Mouse (Mus musculus) lung, embryonic 15.5 days (tissue): ENCODE measurements around the gene Arl15. TPM values are rescaled to one million over a fixed set of nuclear protein-coding genes. Genes with fewer than 3 reads are reported as not detected.

Source experiments
- ATAC-seq: fragments of 200-750 bp; cut with Nextera tagmentation; 2 replicates; pipeline ENCODE4 v1.8.0; 2017; ENCODE audit warnings: moderate number of reproducible peaks, borderline replicate concordance; ENCODE audit not compliant: low FRiP score, low TSS enrichment; ENCODE audit errors: extremely low read depth
- H3K27ac ChIP-seq: fragments of 300-500 bp; sonication (generic); 2 replicates; pipeline ENCODE4 v1.5.1; 2015; ENCODE audit warnings: moderate library complexity, mild to moderate bottlenecking, inconsistent platforms
- H3K27me3 ChIP-seq: fragments of 300-500 bp; sonication (generic); 2 replicates; pipeline ENCODE4 v1.6.1; 2015; ENCODE audit warnings: inconsistent platforms
- H3K36me3 ChIP-seq: fragments of 300-500 bp; sonication (generic); 2 replicates; pipeline ENCODE4 v1.6.1; 2015; ENCODE audit warnings: inconsistent platforms
- H3K4me1 ChIP-seq: fragments of 300-500 bp; sonication (generic); 2 replicates; pipeline ENCODE4 v1.6.1; 2015; ENCODE audit warnings: inconsistent platforms
- H3K4me2 ChIP-seq: fragments of 300-500 bp; sonication (generic); 2 replicates; pipeline ENCODE4 v1.6.1; 2015; ENCODE audit warnings: inconsistent platforms, mild to moderate bottlenecking, moderate library complexity
- H3K4me3 ChIP-seq: fragments of 300-500 bp; sonication (generic); 2 replicates; pipeline ENCODE4 v1.5.1; 2015; ENCODE audit warnings: mild to moderate bottlenecking, inconsistent platforms
- H3K9ac ChIP-seq: fragments of 300-500 bp; sonication (generic); 2 replicates; pipeline ENCODE4 v1.6.1; 2015; ENCODE audit warnings: inconsistent platforms
- H3K9me3 ChIP-seq: fragments of 300-500 bp; sonication (generic); 2 replicates; pipeline ENCODE4 v1.6.1; 2016; ENCODE audit warnings: inconsistent platforms
- WGBS: fragments of 180-500 bp; shearing (Covaris S2); methylation state at CpG from one replicate; pipeline ENCODE4 v1.1.7; 2015; 5-methylcytosine and 5-hydroxymethylcytosine counted together
- polyA plus RNA-seq: library from polyadenylated mRNA; unstranded; fragments of >200 nt; fragmentation: Nextera tagmentation; extraction: Ambion mirVana; gene quantifications from 2 replicates; pipeline ENCODE4 v1.2.1, GENCODE M21; 2015

The Arl15 gene
- polyA plus RNA-seq, result 8.2 and 10.6 TPM in 2 replicates

GRCm38 (mm10) chr13:113794039-113794704 lies at the start of gene Arl15:
TSS of gene Arl15 (plus strand) at chr13:113794505.
- Histone ChIP-seq H3K4me1 (peaks cover 13% of the 10 kb centered on the region), H3K4me3 (peak within 1 kb of the TSS; percentile 64), H3K9me3 (no peaks in the 10 kb centered on the region), H3K4me2 (peak within 1 kb of the TSS; percentile 74), H3K27ac (peak within 1 kb of the TSS; percentile 92), H3K9ac (peak within 1 kb of the TSS; percentile 74), H3K27me3 (no peaks in the 10 kb centered on the region), H3K36me3 (no peaks in the 10 kb centered on the region)
- under 1% methylated on average over 49 of the region's 49 CpGs for WGBS
- peak; percentile 98 for ATAC-seq

GRCm38 (mm10) chr13:113745301-113745700 lies 49.0 kb upstream of the Arl15 start:
- Histone ChIP-seq H3K4me3 (no peak overlapping the region), H3K36me3 (no peaks in the 10 kb centered on the region), H3K27me3 (no peaks in the 10 kb centered on the region), H3K27ac (no peak overlapping the region), H3K9ac (no peak overlapping the region), H3K4me1 (no peaks in the 10 kb centered on the region), H3K4me2 (no peak overlapping the region), H3K9me3 (no peaks in the 10 kb centered on the region)
- no peak for ATAC-seq
- 41% methylated on average over 2 of the region's 2 CpGs for WGBS

- H3K27me3 ChIP-seq, result no peaks in the 10 kb centered on the region
- H3K9ac ChIP-seq, result no peak overlapping the region
- H3K9me3 ChIP-seq, result no peaks in the 10 kb centered on the region
- no peak overlapping the region for H3K4me2 ChIP-seq
- no peaks in the 10 kb centered on the region for H3K4me1 ChIP-seq
- 70% methylated on average over 5 of the region's 5 CpGs for WGBS
- H3K36me3 ChIP-seq, result no peaks in the 10 kb centered on the region
- no peak for ATAC-seq
- no peak overlapping the region for H3K4me3 ChIP-seq
- H3K27ac ChIP-seq, result no peak overlapping the region
Observed at GRCm38 (mm10) chr13:113750766-113751165, 43.5 kb upstream of the Arl15 start.

GRCm38 (mm10) chr13:113754731-113755689 lies 39.3 kb upstream of the Arl15 start:
- Histone ChIP-seq H3K4me3 (no peak overlapping the region), H3K9me3 (no peaks in the 10 kb centered on the region), H3K4me1 (no peaks in the 10 kb centered on the region), H3K36me3 (no peaks in the 10 kb centered on the region), H3K27me3 (no peaks in the 10 kb centered on the region), H3K27ac (no peak overlapping the region), H3K9ac (no peak overlapping the region), H3K4me2 (no peak overlapping the region)
- ATAC-seq, result no peak
- WGBS, result 49% methylated on average over 9 of the region's 9 CpGs

GRCm38 (mm10) chr13:113755779-113756178 lies 38.5 kb upstream of the Arl15 start:
- Histone ChIP-seq H3K36me3 (no peaks in the 10 kb centered on the region), H3K4me2 (no peak overlapping the region), H3K27me3 (no peaks in the 10 kb centered on the region), H3K27ac (no peak overlapping the region), H3K9me3 (no peaks in the 10 kb centered on the region), H3K9ac (no peak overlapping the region), H3K4me3 (no peak overlapping the region), H3K4me1 (no peaks in the 10 kb centered on the region)
- ATAC-seq, result no peak
- 44% methylated on average over 6 of the region's 6 CpGs for WGBS

GRCm38 (mm10) chr13:113761717-113762116 lies 32.6 kb upstream of the Arl15 start:
- ATAC-seq, result no peak
- WGBS, result 87% methylated on average over 11 of the region's 11 CpGs
- H3K27me3 ChIP-seq, result no peaks in the 10 kb centered on the region

GRCm38 (mm10) chr13:113762766-113763516 lies 31.4 kb upstream of the Arl15 start:
- Histone ChIP-seq H3K9me3 (no peaks in the 10 kb centered on the region), H3K27me3 (no peaks in the 10 kb centered on the region), H3K36me3 (no peaks in the 10 kb centered on the region), H3K27ac (no peak overlapping the region), H3K4me2 (no peak overlapping the region), H3K4me3 (no peak overlapping the region), H3K4me1 (no peaks in the 10 kb centered on the region), H3K9ac (no peak overlapping the region)
- 0 out of 2 replicates have a peak, but pooled peaks have one; percentile 42 for ATAC-seq
- WGBS, result 57% methylated on average over 14 of the region's 14 CpGs

More at GRCm38 (mm10) chr13:113761717-113762116, 32.6 kb upstream of the Arl15 start:
- Histone ChIP-seq H3K4me1 (no peaks in the 10 kb centered on the region), H3K27ac (no peak overlapping the region), H3K36me3 (no peaks in the 10 kb centered on the region), H3K9me3 (no peaks in the 10 kb centered on the region), H3K4me2 (no peak overlapping the region), H3K9ac (no peak overlapping the region), H3K4me3 (no peak overlapping the region)

GRCm38 (mm10) chr13:113765411-113765810 lies 28.9 kb upstream of the Arl15 start:
- ATAC-seq, result no peak
- Histone ChIP-seq H3K27ac (no peak overlapping the region), H3K36me3 (no peaks in the 10 kb centered on the region), H3K9ac (no peak overlapping the region), H3K4me3 (no peak overlapping the region), H3K4me2 (no peak overlapping the region), H3K9me3 (no peaks in the 10 kb centered on the region), H3K27me3 (no peaks in the 10 kb centered on the region), H3K4me1 (no peaks in the 10 kb centered on the region)
- WGBS, result 22% methylated on average over 3 of the region's 3 CpGs

GRCm38 (mm10) chr13:113769829-113770228 lies 24.5 kb upstream of the Arl15 start:
- no peak overlapping the region for H3K9ac ChIP-seq
- no peak overlapping the region for H3K4me3 ChIP-seq
- no peaks in the 10 kb centered on the region for H3K27me3 ChIP-seq
- WGBS, result 77% methylated on average over 3 of the region's 3 CpGs
- H3K36me3 ChIP-seq, result no peaks in the 10 kb centered on the region
- H3K4me1 ChIP-seq, result no peaks in the 10 kb centered on the region
- no peak overlapping the region for H3K27ac ChIP-seq
- H3K4me2 ChIP-seq, result no peak overlapping the region
- no peaks in the 10 kb centered on the region for H3K9me3 ChIP-seq
- ATAC-seq, result no peak

- WGBS, result 92% methylated on average over 5 of the region's 5 CpGs
- H3K4me2 ChIP-seq, result no peak overlapping the region
Observed at GRCm38 (mm10) chr13:113770340-113770739, 24.0 kb upstream of the Arl15 start.

GRCm38 (mm10) chr13:113771340-113771739 lies 23.0 kb upstream of the Arl15 start:
- WGBS, result 52% methylated on average over 1 of the region's 1 CpGs
- Histone ChIP-seq H3K9me3 (no peaks in the 10 kb centered on the region), H3K27ac (no peak overlapping the region), H3K4me2 (no peak overlapping the region), H3K4me3 (no peak overlapping the region), H3K4me1 (no peaks in the 10 kb centered on the region), H3K27me3 (no peaks in the 10 kb centered on the region), H3K36me3 (no peaks in the 10 kb centered on the region), H3K9ac (no peak overlapping the region)
- no peak for ATAC-seq

More at GRCm38 (mm10) chr13:113770340-113770739, 24.0 kb upstream of the Arl15 start:
- Histone ChIP-seq H3K9ac (no peak overlapping the region), H3K9me3 (no peaks in the 10 kb centered on the region), H3K27me3 (no peaks in the 10 kb centered on the region), H3K36me3 (no peaks in the 10 kb centered on the region), H3K4me1 (no peaks in the 10 kb centered on the region), H3K27ac (no peak overlapping the region), H3K4me3 (no peak overlapping the region)
- no peak for ATAC-seq
